Mouse (Mus musculus) adrenal gland, adult (tissue): ENCODE results near the gene Scap.
"Not testable (repeated sequence)": the region's sequence is repeated elsewhere in the genome, so short reads cannot be mapped to it uniquely, and the experiment has no call there.

Experiments used
- DNase-seq, 2 experiments: peaks; one replicate each; pipeline ENCODE4 v3.0.0; 2022 to 2023; ENCODE audit warnings: low spot score in 1 of 2; ENCODE audit not compliant: inconsistent age in 2 of 2

Gene Scap

GRCm38 (mm10) chr9:110330341-110330740 is 2.7 kb upstream of the Scap start:
- DNase-seq: no peak

GRCm38 (mm10) chr9:110330913-110331312 is 2.2 kb upstream of the Scap start:
- DNase-seq: not testable (repeated sequence)

GRCm38 (mm10) chr9:110333896-110334259 is 790 bp downstream of the Scap start:
- no peak for DNase-seq

- peak in 1 of 2 experiments; percentile 45 for DNase-seq
Measured at GRCm38 (mm10) chr9:110334849-110335248, 1.8 kb downstream of the Scap start.

GRCm38 (mm10) chr9:110340037-110340750 is 7.1 kb downstream of the Scap start:
- no peak for DNase-seq

- DNase-seq: no peak
Measured at GRCm38 (mm10) chr9:110342008-110342407, 8.9 kb downstream of the Scap start.

- DNase-seq: no peak
Measured at GRCm38 (mm10) chr9:110343805-110344204, 10.7 kb downstream of the Scap start.

GRCm38 (mm10) chr9:110345057-110345739 is 12.1 kb downstream of the Scap start:
- peak in 1 of 2 experiments; percentile 56 for DNase-seq

- DNase-seq: peak in 1 of 2 experiments; percentile 55
Measured at GRCm38 (mm10) chr9:110348899-110349298, 15.8 kb downstream of the Scap start.

- no peak for DNase-seq
Measured at GRCm38 (mm10) chr9:110350188-110350587, 17.1 kb downstream of the Scap start.

- no peak for DNase-seq
Measured at GRCm38 (mm10) chr9:110350612-110351011, 17.5 kb downstream of the Scap start.

GRCm38 (mm10) chr9:110351350-110351749 is 18.3 kb downstream of the Scap start:
- DNase-seq: no peak

- no peak for DNase-seq
Measured at GRCm38 (mm10) chr9:110351932-110352632, 19.0 kb downstream of the Scap start.

- no peak for DNase-seq
Measured at GRCm38 (mm10) chr9:110358341-110358740, 25.3 kb downstream of the Scap start.

- DNase-seq: no peak
Measured at GRCm38 (mm10) chr9:110361299-110361698, 28.2 kb downstream of the Scap start.

GRCm38 (mm10) chr9:110362337-110362736 is 29.2 kb downstream of the Scap start:
- no peak for DNase-seq

GRCm38 (mm10) chr9:110366746-110367145 is 33.7 kb downstream of the Scap start:
- DNase-seq: peak; percentile 82 to 92

GRCm38 (mm10) chr9:110369860-110370259 is 36.8 kb downstream of the Scap start:
- no peak for DNase-seq

- DNase-seq: no peak
Measured at GRCm38 (mm10) chr9:110373871-110374270, 40.8 kb downstream of the Scap start.

- DNase-seq: peak; percentile 79 to 86
Measured at GRCm38 (mm10) chr9:110375668-110376067, 42.6 kb downstream of the Scap start.

- not testable (repeated sequence) for DNase-seq
Measured at GRCm38 (mm10) chr9:110377655-110378054, 44.6 kb downstream of the Scap start.

GRCm38 (mm10) chr9:110379361-110379760 is 46.3 kb downstream of the Scap start:
- DNase-seq: no peak
